ENCODE assay signal across 12 mouse cellular contexts in genomic region chr8:13595861-13596260, GRCm38 (mm10). TPM values are rescaled to one million over a fixed set of nuclear protein-coding genes. Genes with fewer than 3 reads are reported as not detected.
A peak's percentile ranks its signal among the peaks of the same experiment; 100 is the strongest.
DNase-seq lines count a peak whose midpoint lies in the region; ATAC-seq and TF ChIP-seq lines count a peak whose summit lies in the region.
"Had no signal": no experiment of that assay in that cellular context is flagged by ENCODE, and none has a peak within 500 bp of the region (broad histone marks: within the 10 kb centered on the region; RNA-seq: fewer than 3 reads in every experiment).

No protein-coding gene starts in this region.

- no peak overlapping the region for H3K9ac ChIP-seq in hindbrain, embryonic 16.5 days (ENCODE audit: low read depth, low read length)
- H3K9ac ChIP-seq: heart, embryonic 13.5 days; midbrain, embryonic 13.5 days had no signal

- H3K4me1 ChIP-seq in hindbrain, embryonic 16.5 days (ENCODE audit: control insufficient read depth, insufficient read depth, low read depth, low read length): no peaks in the 10 kb centered on the region
- H3K4me1 ChIP-seq: midbrain, embryonic 13.5 days had no signal

- no peak overlapping the region for H3K4me3 ChIP-seq in left cerebral cortex, adult 2 months
- H3K4me3 ChIP-seq in macrophage (ENCODE audit: inconsistent target): no peak overlapping the region
- H3K4me3 ChIP-seq in hindbrain, embryonic 16.5 days (ENCODE audit: low read length): no peak overlapping the region
- H3K4me3 ChIP-seq: heart, embryonic 13.5 days; midbrain, embryonic 13.5 days had no signal

- peaks cover 42% of the 10 kb centered on the region for H3K36me3 ChIP-seq in macrophage (ENCODE audit: inconsistent target)
- H3K36me3 ChIP-seq in hindbrain, embryonic 16.5 days (ENCODE audit: control insufficient read depth, insufficient read depth, low read length): peaks cover 15% of the 10 kb centered on the region

- no peak overlapping the region for H3K4me2 ChIP-seq in hindbrain, embryonic 16.5 days (ENCODE audit: low read length)
- H3K4me2 ChIP-seq: heart, embryonic 13.5 days; midbrain, embryonic 13.5 days had no signal

- H3K27me3 ChIP-seq in hindbrain, embryonic 16.5 days (replicated peaks; ENCODE audit: control insufficient read depth, insufficient read depth, low read length): no peaks in the 10 kb centered on the region
- H3K27me3 ChIP-seq: heart, embryonic 13.5 days; midbrain, embryonic 13.5 days had no signal

- peaks cover 35% of the 10 kb centered on the region; the same call in 1 of the 2 replicates for H3K79me2 ChIP-seq in macrophage (ENCODE audit: inconsistent target)

- WGBS in macrophage (ENCODE audit: missing documents): 76% methylated on average over 6 of the region's 6 CpGs
- WGBS in hindbrain, embryonic 16.5 days: 93% methylated on average over 6 of the region's 6 CpGs

- ATAC-seq in hindbrain, embryonic 16.5 days: no peak
- ATAC-seq: midbrain, embryonic 13.5 days had no signal

- H3K27ac ChIP-seq in left cerebral cortex, adult 2 months: no peak overlapping the region
- H3K27ac ChIP-seq in macrophage: peak overlapping the region; percentile 98
- no peak overlapping the region for H3K27ac ChIP-seq in hindbrain, embryonic 16.5 days (ENCODE audit: low read depth, low read length)
- H3K27ac ChIP-seq: heart, embryonic 13.5 days; midbrain, embryonic 13.5 days had no signal

- DNase-seq in left cerebral cortex, adult 2 months (ENCODE audit: extremely low spot score in 1 of 2, low spot score in 2 of 2): no peak
- DNase-seq in left cerebral cortex, postnatal 14 days (ENCODE audit: low spot score in 2 of 2): no peak
- peak; percentile 20 for DNase-seq in 3T3-L1 (ENCODE audit: low read depth, low spot score)
- DNase-seq in A20 (ENCODE audit: low read depth, low spot score): peak; percentile 75
- no peak for DNase-seq in neural tube, embryonic 10.5 days (ENCODE audit: extremely low spot score, low spot score)
- DNase-seq: adrenal gland, adult 2 months; layer of hippocampus, adult 9-11 months had no signal

- intact Hi-C loops in left cerebral cortex, adult 2 months (cut with DNase I): no loop called here
- intact Hi-C loops in left cerebral cortex, postnatal 14 days (cut with DNase I): no loop called here

- TF ChIP-seq CTCF in left cerebral cortex, adult 2 months (IDR thresholded peaks at IDR 0.05): peak; percentile 15

- H3K9me3 ChIP-seq in hindbrain, embryonic 16.5 days (ENCODE audit: control insufficient read depth, low read length): no peaks in the 10 kb centered on the region
- H3K9me3 ChIP-seq: heart, embryonic 13.5 days; midbrain, embryonic 13.5 days had no signal

RNA-seq across cellular contexts. Expression of gene 1700029H14Rik, which starts 33.6 kb away (rescaled TPM):
- total RNA-seq in left cerebral cortex, adult 2 months (2021): under 1 TPM; 0.38 to 0.77 TPM
- not detected for total RNA-seq in left cerebral cortex, postnatal 14 days (2021)
- 1 to 10 TPM in 16 of 26 experiments, under 1 TPM in 2, not detected in 8; 0.58 to 6.6 (median 2.1) TPM for total RNA-seq in macrophage (2018; cell fraction: chromatin; rRNA removed)
- not detected for total RNA-seq in macrophage (2018; cell fraction: cytosol; rRNA removed)
- 1 to 10 TPM in 9 of 26 experiments, under 1 TPM in 6, not detected in 11; 0.47 to 4.3 (median 1.1) TPM for total RNA-seq in macrophage (2018; cell fraction: nucleus; rRNA removed)
- polyA plus RNA-seq in macrophage (2018): not detected in 3 replicates
- not detected in 2 replicates for polyA plus RNA-seq in hindbrain, embryonic 16.5 days (2015; fragmentation: Nextera tagmentation; extraction: Ambion mirVana)
- total RNA-seq: adrenal gland, adult 2 months had no signal
- polyA plus RNA-seq: adrenal gland, adult 2 months; heart, embryonic 13.5 days; limb, embryonic 14.5 days; midbrain, embryonic 13.5 days had no signal

Comparison
In these comparisons a context has a peak if more than half of its experiments do, and no peak if none do; other contexts are left out.
1. DNase-seq: peak in 3T3-L1 (single experiment) and A20 (single experiment); none in left cerebral cortex, adult 2 months (0 of 2), left cerebral cortex, postnatal 14 days (0 of 2) and neural tube, embryonic 10.5 days (single experiment).